Mouse (Mus musculus) activated CD4-positive, CD25-positive, alpha-beta regulatory T cell, adult 4 months (primary cell): ENCODE results near the gene Clint1. TPM values are rescaled to one million over a fixed set of nuclear protein-coding genes. Genes with fewer than 3 reads are reported as not detected.

ENCODE experiments used
- ATAC-seq: one replicate; pipeline ENCODE4 v1.8.0; 2017
- polyA plus RNA-seq, 2 experiments: library from polyadenylated mRNA; unstranded; fragments of 100-300 nt; shearing (Covaris generic); gene quantifications; one replicate each; pipeline ENCODE4 v1.2.1; 2017

The Clint1 gene
- polyA plus RNA-seq, 2 experiments from 2014 or later, result 45.4 to 47.0 TPM

- ATAC-seq, result no peak
Observed at GRCm38 (mm10) chr11:45885606-45886230, 33.9 kb downstream of the Clint1 start.

- no peak for ATAC-seq
Observed at GRCm38 (mm10) chr11:45886596-45886995, 34.7 kb downstream of the Clint1 start.

GRCm38 (mm10) chr11:45888471-45889030 is 36.7 kb downstream of the Clint1 start:
- ATAC-seq, result no peak

- ATAC-seq, result no peak
Observed at GRCm38 (mm10) chr11:45889981-45890380, 38.1 kb downstream of the Clint1 start.

GRCm38 (mm10) chr11:45890423-45890822 is 38.6 kb downstream of the Clint1 start:
- ATAC-seq, result no peak

- ATAC-seq, result no peak
Observed at GRCm38 (mm10) chr11:45892861-45893360, 41.1 kb downstream of the Clint1 start.

- ATAC-seq, result no peak
Observed at GRCm38 (mm10) chr11:45897392-45897791, 45.5 kb downstream of the Clint1 start.

GRCm38 (mm10) chr11:45900233-45901015 is 48.6 kb downstream of the Clint1 start:
- ATAC-seq, result no peak

- ATAC-seq, result no peak
Observed at GRCm38 (mm10) chr11:45906109-45906786, 54.4 kb downstream of the Clint1 start.

GRCm38 (mm10) chr11:45907301-45907700 is 55.5 kb downstream of the Clint1 start:
- ATAC-seq, result no peak

- ATAC-seq, result no peak
Observed at GRCm38 (mm10) chr11:45908070-45908469, 56.2 kb downstream of the Clint1 start.

- no peak for ATAC-seq
Observed at GRCm38 (mm10) chr11:45908894-45909293, 57.0 kb downstream of the Clint1 start.

GRCm38 (mm10) chr11:45910701-45911100 is 58.9 kb downstream of the Clint1 start:
- no peak for ATAC-seq

- no peak for ATAC-seq
Observed at GRCm38 (mm10) chr11:45916196-45916595, 64.3 kb downstream of the Clint1 start.

- ATAC-seq, result no peak
Observed at GRCm38 (mm10) chr11:45918018-45918417, 66.2 kb downstream of the Clint1 start.

- ATAC-seq, result no peak
Observed at GRCm38 (mm10) chr11:45918836-45919235, 67.0 kb downstream of the Clint1 start.

- no peak for ATAC-seq
Observed at GRCm38 (mm10) chr11:45921026-45921425, 69.2 kb downstream of the Clint1 start.

- no peak for ATAC-seq
Observed at GRCm38 (mm10) chr11:45921480-45921898, 69.6 kb downstream of the Clint1 start.

GRCm38 (mm10) chr11:45925436-45925835 is 73.6 kb downstream of the Clint1 start:
- ATAC-seq, result no peak

GRCm38 (mm10) chr11:45926640-45927082 is 74.8 kb downstream of the Clint1 start:
- peak; percentile 97 for ATAC-seq

GRCm38 (mm10) chr11:45927456-45927855 is 75.6 kb downstream of the Clint1 start:
- no peak for ATAC-seq

- no peak for ATAC-seq
Observed at GRCm38 (mm10) chr11:45929541-45929940, 77.7 kb downstream of the Clint1 start.

- no peak for ATAC-seq
Observed at GRCm38 (mm10) chr11:45932771-45933170, 80.9 kb downstream of the Clint1 start.
